Mouse (Mus musculus): ENCODE data around the gene Galt. TPM values are rescaled to one million over a fixed set of nuclear protein-coding genes. Genes with fewer than 3 reads are reported as not detected.

Gene Galt
- 35.4 and 40.0 TPM in 2 replicates for polyA plus RNA-seq (2014; fragmentation: Nextera tagmentation; extraction: Ambion mirVana)

- WGBS, result 13% methylated on average over 14 of the region's 14 CpGs
Observed at GRCm38 (mm10) chr4:41754797-41755337, at the start of gene Galt. Galt (plus strand) TSS chr4:41755228.

GRCm38 (mm10) chr4:41705922-41706754, 48.9 kb upstream of the Galt start:
- H3K36me3 ChIP-seq (ENCODE audit: control insufficient read depth, insufficient read depth, low read length), result 0 out of 2 replicates have a peak, but pooled peaks cover 4% of the 10 kb centered on the region
- H3K27me3 ChIP-seq (ENCODE audit: control insufficient read depth, insufficient read depth, low read length), result no peaks in the 10 kb centered on the region
- H3K4me2 ChIP-seq (replicated peaks; ENCODE audit: low read depth, low read length), result no peak overlapping the region
- H3K4me1 ChIP-seq (ENCODE audit: control insufficient read depth, insufficient read depth, low read length), result peaks cover 4% of the 10 kb centered on the region; the same call in 1 of the 2 replicates
- H3K4me3 ChIP-seq (ENCODE audit: low read depth, low read length), result no peak overlapping the region
- ATAC-seq (ENCODE audit: insufficient number of reproducible peaks, insufficient read depth, low FRiP score, low read depth), result no peak
- WGBS, result 66% methylated on average over 19 of the region's 19 CpGs
- no peak overlapping the region for H3K9ac ChIP-seq (replicated peaks; ENCODE audit: low read depth, low read length)
- H3K9me3 ChIP-seq (ENCODE audit: control insufficient read depth, low read depth, low read length), result no peaks in the 10 kb centered on the region
- H3K27ac ChIP-seq (ENCODE audit: low read length), result no peak overlapping the region

More at GRCm38 (mm10) chr4:41754797-41755337, at the start of gene Galt:
- H3K27me3 ChIP-seq (ENCODE audit: control insufficient read depth, insufficient read depth, low read length), result no peaks in the 10 kb centered on the region
- H3K9ac ChIP-seq (replicated peaks; ENCODE audit: low read depth, low read length), result peak within 1 kb of the TSS; percentile 59
- H3K36me3 ChIP-seq (ENCODE audit: control insufficient read depth, insufficient read depth, low read length), result no peaks in the 10 kb centered on the region; the same call in 1 of the 2 replicates
- H3K27ac ChIP-seq (ENCODE audit: low read length), result peak within 1 kb of the TSS; percentile 80
- no peaks in the 10 kb centered on the region for H3K9me3 ChIP-seq (ENCODE audit: control insufficient read depth, low read depth, low read length)
- peak within 1 kb of the TSS; percentile 68 for H3K4me2 ChIP-seq (replicated peaks; ENCODE audit: low read depth, low read length)
- H3K4me3 ChIP-seq (ENCODE audit: low read depth, low read length), result peak within 1 kb of the TSS; percentile 57
- peak; percentile 74 for ATAC-seq (ENCODE audit: insufficient number of reproducible peaks, insufficient read depth, low FRiP score, low read depth)
- peaks cover 14% of the 10 kb centered on the region; the same call in 1 of the 2 replicates for H3K4me1 ChIP-seq (ENCODE audit: control insufficient read depth, insufficient read depth, low read length)

- H3K27ac ChIP-seq (ENCODE audit: low read length), result no peak overlapping the region
- no peak overlapping the region for H3K9ac ChIP-seq (replicated peaks; ENCODE audit: low read depth, low read length)
- no peaks in the 10 kb centered on the region for H3K9me3 ChIP-seq (ENCODE audit: control insufficient read depth, low read depth, low read length)
- peak; percentile 33; the same call in 1 of the 2 replicates for ATAC-seq (ENCODE audit: insufficient number of reproducible peaks, insufficient read depth, low FRiP score, low read depth)
- H3K4me1 ChIP-seq (ENCODE audit: control insufficient read depth, insufficient read depth, low read length), result peaks cover 8% of the 10 kb centered on the region
- no peak overlapping the region for H3K4me2 ChIP-seq (replicated peaks; ENCODE audit: low read depth, low read length)
- H3K27me3 ChIP-seq (ENCODE audit: control insufficient read depth, insufficient read depth, low read length), result no peaks in the 10 kb centered on the region
- 0 out of 2 replicates have a peak, but pooled peaks cover 10% of the 10 kb centered on the region for H3K36me3 ChIP-seq (ENCODE audit: control insufficient read depth, insufficient read depth, low read length)
- no peak overlapping the region for H3K4me3 ChIP-seq (ENCODE audit: low read depth, low read length)
- 2% methylated on average over 13 of the region's 13 CpGs for WGBS
Observed at GRCm38 (mm10) chr4:41707011-41707535, 48.0 kb upstream of the Galt start.

GRCm38 (mm10) chr4:41708192-41708745, 46.8 kb upstream of the Galt start:
- Histone ChIP-seq H3K4me3 (ENCODE audit: low read depth, low read length) (no peak overlapping the region), H3K9me3 (ENCODE audit: control insufficient read depth, low read depth, low read length) (no peaks in the 10 kb centered on the region), H3K4me1 (ENCODE audit: control insufficient read depth, insufficient read depth, low read length) (peaks cover 14% of the 10 kb centered on the region), H3K27me3 (ENCODE audit: control insufficient read depth, insufficient read depth, low read length) (no peaks in the 10 kb centered on the region), H3K36me3 (ENCODE audit: control insufficient read depth, insufficient read depth, low read length) (0 out of 2 replicates have a peak, but pooled peaks cover 10% of the 10 kb centered on the region), H3K4me2 (replicated peaks; ENCODE audit: low read depth, low read length) (no peak overlapping the region), H3K9ac (replicated peaks; ENCODE audit: low read depth, low read length) (no peak overlapping the region), H3K27ac (ENCODE audit: low read length) (no peak overlapping the region)
- no peak for ATAC-seq (ENCODE audit: insufficient number of reproducible peaks, insufficient read depth, low FRiP score, low read depth)
- 34% methylated on average over 8 of the region's 8 CpGs for WGBS

GRCm38 (mm10) chr4:41710229-41710628, 44.8 kb upstream of the Galt start:
- 61% methylated on average over 4 of the region's 4 CpGs for WGBS
- no peak overlapping the region for H3K27ac ChIP-seq (ENCODE audit: low read length)
- no peak for ATAC-seq (ENCODE audit: insufficient number of reproducible peaks, insufficient read depth, low FRiP score, low read depth)

GRCm38 (mm10) chr4:41711705-41712375, 43.2 kb upstream of the Galt start:
- Histone ChIP-seq H3K4me2 (replicated peaks; ENCODE audit: low read depth, low read length) (peak overlapping the region; percentile 91), H3K9ac (replicated peaks; ENCODE audit: low read depth, low read length) (peak overlapping the region; percentile 86; the same call in 1 of the 2 replicates), H3K36me3 (ENCODE audit: control insufficient read depth, insufficient read depth, low read length) (peaks cover 15% of the 10 kb centered on the region; the same call in 1 of the 2 replicates), H3K4me3 (ENCODE audit: low read depth, low read length) (peak overlapping the region; percentile 80), H3K27ac (ENCODE audit: low read length) (no peak overlapping the region), H3K27me3 (ENCODE audit: control insufficient read depth, insufficient read depth, low read length) (no peaks in the 10 kb centered on the region), H3K4me1 (ENCODE audit: control insufficient read depth, insufficient read depth, low read length) (peaks cover 13% of the 10 kb centered on the region), H3K9me3 (ENCODE audit: control insufficient read depth, low read depth, low read length) (no peaks in the 10 kb centered on the region)
- no peak for ATAC-seq (ENCODE audit: insufficient number of reproducible peaks, insufficient read depth, low FRiP score, low read depth)
- WGBS, result 74% methylated on average over 16 of the region's 16 CpGs

More at GRCm38 (mm10) chr4:41710229-41710628, 44.8 kb upstream of the Galt start:
- Histone ChIP-seq H3K4me2 (replicated peaks; ENCODE audit: low read depth, low read length) (no peak overlapping the region), H3K36me3 (ENCODE audit: control insufficient read depth, insufficient read depth, low read length) (0 out of 2 replicates have a peak, but pooled peaks cover 10% of the 10 kb centered on the region), H3K9ac (replicated peaks; ENCODE audit: low read depth, low read length) (no peak overlapping the region), H3K4me3 (ENCODE audit: low read depth, low read length) (no peak overlapping the region), H3K9me3 (ENCODE audit: control insufficient read depth, low read depth, low read length) (no peaks in the 10 kb centered on the region), H3K4me1 (ENCODE audit: control insufficient read depth, insufficient read depth, low read length) (peaks cover 14% of the 10 kb centered on the region), H3K27me3 (ENCODE audit: control insufficient read depth, insufficient read depth, low read length) (no peaks in the 10 kb centered on the region)

GRCm38 (mm10) chr4:41712421-41713196, 42.4 kb upstream of the Galt start:
- Histone ChIP-seq H3K9ac (replicated peaks; ENCODE audit: low read depth, low read length) (peak overlapping the region; percentile 86), H3K27me3 (ENCODE audit: control insufficient read depth, insufficient read depth, low read length) (no peaks in the 10 kb centered on the region), H3K4me1 (ENCODE audit: control insufficient read depth, insufficient read depth, low read length) (peaks cover 10% of the 10 kb centered on the region; the same call in 1 of the 2 replicates), H3K36me3 (ENCODE audit: control insufficient read depth, insufficient read depth, low read length) (peaks cover 20% of the 10 kb centered on the region; the same call in 1 of the 2 replicates), H3K4me2 (replicated peaks; ENCODE audit: low read depth, low read length) (peak overlapping the region; percentile 91), H3K9me3 (ENCODE audit: control insufficient read depth, low read depth, low read length) (no peaks in the 10 kb centered on the region), H3K27ac (ENCODE audit: low read length) (peak overlapping the region; percentile 59; the same call in 1 of the 2 replicates), H3K4me3 (ENCODE audit: low read depth, low read length) (peak overlapping the region; percentile 80)
- ATAC-seq (ENCODE audit: insufficient number of reproducible peaks, insufficient read depth, low FRiP score, low read depth), result no peak
- WGBS, result 37% methylated on average over 31 of the region's 31 CpGs

All from stomach, embryonic 14.5 days (tissue).